Mouse (Mus musculus) embryonic facial prominence, embryonic 12.5 days (tissue): Measurements from ENCODE around the gene Padi3. TPM values are rescaled to one million over a fixed set of nuclear protein-coding genes. Genes with fewer than 3 reads are reported as not detected.

Experiments used
- ATAC-seq: fragments of 200-750 bp; cut with Nextera tagmentation; 2 replicates; pipeline ENCODE4 v1.8.0; 2017; ENCODE audit not compliant: insufficient number of reproducible peaks, insufficient read depth, low FRiP score, low TSS enrichment
- H3K27ac ChIP-seq: fragments of 300-500 bp; sonication (generic); 2 replicates; pipeline ENCODE4 v1.5.1; 2016; ENCODE audit warnings: mild to moderate bottlenecking
- H3K27me3 ChIP-seq: fragments of 300-500 bp; sonication (generic); 2 replicates; pipeline ENCODE4 v1.6.1; 2016; ENCODE audit warnings: mild to moderate bottlenecking, moderate library complexity
- H3K36me3 ChIP-seq: fragments of 300-500 bp; sonication (generic); 2 replicates; pipeline ENCODE4 v1.6.1; 2016; ENCODE audit warnings: mild to moderate bottlenecking
- H3K4me1 ChIP-seq: fragments of 300-500 bp; sonication (generic); 2 replicates; pipeline ENCODE4 v1.6.1; 2016
- H3K4me2 ChIP-seq: fragments of 300-500 bp; sonication (generic); replicated peaks from 2 replicates; pipeline ENCODE4 v1.6.1; 2016; ENCODE audit warnings: mild to moderate bottlenecking, moderate library complexity
- H3K4me3 ChIP-seq: fragments of 300-500 bp; sonication (generic); 2 replicates; pipeline ENCODE4 v1.5.1; 2016; ENCODE audit warnings: mild to moderate bottlenecking
- H3K9ac ChIP-seq: fragments of 300-500 bp; sonication (generic); 2 replicates; pipeline ENCODE4 v1.6.1; 2016; ENCODE audit warnings: mild to moderate bottlenecking, moderate library complexity
- H3K9me3 ChIP-seq: fragments of 300-500 bp; sonication (generic); 2 replicates; pipeline ENCODE4 v1.6.1; 2016; ENCODE audit warnings: mild to moderate bottlenecking, moderate library complexity
- WGBS: fragments of 180-500 bp; shearing (Covaris S2); methylation state at CpG from one replicate; pipeline ENCODE4 v1.1.7; 2016; 5-methylcytosine and 5-hydroxymethylcytosine counted together
- polyA plus RNA-seq: library from polyadenylated mRNA; unstranded; fragments of >200 nt; fragmentation: Nextera tagmentation; extraction: Ambion mirVana; gene quantifications from 2 replicates; pipeline ENCODE4 v1.2.1, GENCODE M21; 2016

Padi3 gene
- polyA plus RNA-seq, 1 experiment from 2014 or later = 0.08 TPM

DNA sequence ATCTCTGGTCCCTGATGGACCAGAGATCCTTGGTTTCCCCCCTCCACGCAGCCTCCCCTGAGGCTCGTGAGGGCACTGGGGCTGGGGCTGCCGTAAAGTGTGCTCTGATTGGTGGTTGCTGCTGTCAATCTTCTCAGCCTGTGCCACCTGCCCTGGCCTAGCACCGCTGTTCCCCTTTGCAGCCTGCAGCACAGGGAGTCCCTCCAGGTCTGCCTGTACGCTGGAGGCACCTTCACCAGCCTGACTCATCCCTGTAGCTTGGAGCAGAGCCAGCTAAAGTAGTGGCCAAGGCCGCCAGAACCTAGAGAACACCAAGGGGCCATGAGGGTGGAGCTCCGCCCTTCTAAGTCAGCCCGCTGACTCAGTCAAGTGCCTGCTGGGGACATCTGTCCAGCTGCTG lies 27.4 kb upstream of the Padi3 start:
- Histone ChIP-seq H3K4me1 (peaks cover 3% of the 10 kb centered on the region; the same call in 1 of the 2 replicates), H3K27me3 (peaks cover 14% of the 10 kb centered on the region; the same call in 1 of the 2 replicates), H3K36me3 (no peaks in the 10 kb centered on the region), H3K4me2 (0 out of 2 replicates have a peak overlapping the region, but pooled peaks have one; percentile 2), H3K4me3 (no peak overlapping the region), H3K9ac (no peak overlapping the region), H3K27ac (no peak overlapping the region), H3K9me3 (no peaks in the 10 kb centered on the region)
- ATAC-seq = no peak
- 24% methylated on average over 8 of the region's 8 CpGs for WGBS

- ATAC-seq = no peak
- Histone ChIP-seq H3K9ac (no peak overlapping the region), H3K4me3 (no peak overlapping the region), H3K36me3 (no peaks in the 10 kb centered on the region), H3K27ac (no peak overlapping the region), H3K4me1 (peaks cover 3% of the 10 kb centered on the region; the same call in 1 of the 2 replicates), H3K9me3 (no peaks in the 10 kb centered on the region), H3K27me3 (peaks cover 14% of the 10 kb centered on the region; the same call in 1 of the 2 replicates), H3K4me2 (no peak overlapping the region)
- 67% methylated on average over 11 of the region's 11 CpGs for WGBS
Observed at GRCm38 (mm10) chr4:140836208-140836866, 25.9 kb upstream of the Padi3 start.

DNA sequence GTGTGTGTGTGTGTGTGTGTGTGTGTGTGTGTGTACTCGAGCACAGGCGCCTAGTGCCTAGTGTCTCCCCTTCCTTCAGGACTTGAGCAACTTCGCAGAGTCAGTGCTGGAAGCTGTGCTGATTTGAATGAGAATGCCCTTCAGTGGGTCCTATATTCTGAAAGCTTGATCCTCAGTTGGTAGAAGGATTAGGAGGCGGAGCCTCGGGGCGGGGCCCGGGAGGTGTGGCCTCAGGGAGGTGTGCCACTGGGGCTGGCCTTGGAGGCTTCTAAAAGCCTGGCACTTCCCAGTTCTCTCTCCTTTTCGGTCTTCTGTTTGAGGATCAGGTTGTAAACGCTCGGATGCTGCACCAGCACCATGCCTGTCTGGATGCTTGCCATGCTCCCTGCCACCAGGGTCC lies 25.2 kb upstream of the Padi3 start:
- H3K4me1 ChIP-seq = peaks cover 3% of the 10 kb centered on the region; the same call in 1 of the 2 replicates
- WGBS = 6% methylated on average over 10 of the region's 10 CpGs
- no peak overlapping the region for H3K9ac ChIP-seq
- peaks cover 14% of the 10 kb centered on the region; the same call in 1 of the 2 replicates for H3K27me3 ChIP-seq
- H3K36me3 ChIP-seq = no peaks in the 10 kb centered on the region
- H3K27ac ChIP-seq = no peak overlapping the region
- no peak overlapping the region for H3K4me2 ChIP-seq
- H3K4me3 ChIP-seq = no peak overlapping the region
- H3K9me3 ChIP-seq = no peaks in the 10 kb centered on the region
- 0 out of 2 replicates have a peak, but pooled peaks have one; percentile 62 for ATAC-seq

DNA sequence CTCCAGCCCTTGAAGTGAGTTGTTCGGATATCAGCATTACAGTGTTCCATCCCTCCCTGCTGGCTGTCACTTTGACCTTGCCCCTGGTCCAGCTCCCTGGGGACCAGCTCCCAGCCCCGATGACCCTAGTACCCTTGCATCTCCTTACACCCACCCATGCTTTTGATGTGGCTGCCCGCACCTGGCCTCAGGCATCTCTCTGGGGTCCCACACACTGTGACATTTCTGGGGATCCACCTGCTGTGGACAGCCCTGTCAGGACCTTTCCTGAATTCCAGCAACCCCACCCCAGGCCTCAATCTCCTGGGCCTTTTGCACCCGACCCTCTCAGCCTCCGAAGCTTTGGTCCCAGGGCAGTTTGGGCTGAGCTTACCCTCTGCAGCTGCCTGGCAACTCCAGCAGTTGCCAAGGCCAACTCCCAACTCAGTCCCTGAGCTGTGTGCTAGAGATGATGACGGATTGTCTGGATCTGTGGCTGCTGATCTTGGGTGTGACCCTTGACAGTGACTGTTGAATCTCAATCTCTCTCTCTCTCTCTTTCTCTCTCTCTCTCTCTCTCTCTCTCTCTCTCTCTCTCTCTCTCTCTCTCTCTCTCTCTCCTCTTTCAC lies 24.0 kb upstream of the Padi3 start:
- Histone ChIP-seq H3K4me2 (no peak overlapping the region), H3K9me3 (no peaks in the 10 kb centered on the region), H3K4me3 (no peak overlapping the region), H3K27me3 (peaks cover 14% of the 10 kb centered on the region; the same call in 1 of the 2 replicates), H3K4me1 (peaks cover 3% of the 10 kb centered on the region; the same call in 1 of the 2 replicates), H3K27ac (no peak overlapping the region), H3K9ac (no peak overlapping the region), H3K36me3 (no peaks in the 10 kb centered on the region)
- no peak for ATAC-seq
- 55% methylated on average over 6 of the region's 6 CpGs for WGBS

DNA sequence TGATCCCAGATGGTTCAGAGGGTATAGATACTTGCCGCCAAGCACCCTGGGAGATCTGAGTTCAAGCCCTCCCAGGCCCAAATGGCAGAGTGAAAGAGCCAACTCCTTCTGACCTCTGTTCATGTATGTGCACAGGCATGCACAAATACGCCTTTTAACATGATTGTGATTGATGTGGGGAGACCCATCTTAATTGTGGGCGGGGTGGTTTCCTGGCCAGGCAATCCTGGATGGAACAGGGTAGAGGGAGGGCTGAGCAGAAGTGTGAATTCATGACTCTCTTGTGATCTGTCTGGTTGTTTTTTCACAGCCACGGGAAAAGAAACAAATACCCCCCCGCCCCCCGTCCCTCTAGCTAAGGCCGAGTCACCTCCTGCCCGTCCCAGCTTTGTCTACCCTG lies 22.4 kb upstream of the Padi3 start:
- Histone ChIP-seq H3K27ac (no peak overlapping the region), H3K9me3 (no peaks in the 10 kb centered on the region), H3K36me3 (no peaks in the 10 kb centered on the region), H3K4me1 (peaks cover 3% of the 10 kb centered on the region; the same call in 1 of the 2 replicates), H3K4me3 (no peak overlapping the region), H3K4me2 (no peak overlapping the region), H3K9ac (no peak overlapping the region), H3K27me3 (peaks cover 14% of the 10 kb centered on the region; the same call in 1 of the 2 replicates)
- 56% methylated on average over 8 of the region's 8 CpGs for WGBS
- no peak for ATAC-seq

GRCm38 (mm10) chr4:140831808-140832207 lies 21.4 kb upstream of the Padi3 start:
- no peak overlapping the region for H3K27ac ChIP-seq
- ATAC-seq = no peak
- H3K9me3 ChIP-seq = no peaks in the 10 kb centered on the region
- 86% methylated on average over 4 of the region's 4 CpGs for WGBS
- H3K4me1 ChIP-seq = peaks cover 3% of the 10 kb centered on the region; the same call in 1 of the 2 replicates
- H3K27me3 ChIP-seq = peaks cover 14% of the 10 kb centered on the region; the same call in 1 of the 2 replicates
- H3K4me3 ChIP-seq = no peak overlapping the region
- no peak overlapping the region for H3K9ac ChIP-seq
- H3K4me2 ChIP-seq = no peak overlapping the region
- H3K36me3 ChIP-seq = no peaks in the 10 kb centered on the region

- H3K4me3 ChIP-seq = no peak overlapping the region
- no peak overlapping the region for H3K27ac ChIP-seq
- H3K27me3 ChIP-seq = no peaks in the 10 kb centered on the region
- H3K4me1 ChIP-seq = no peaks in the 10 kb centered on the region
- H3K9ac ChIP-seq = no peak overlapping the region
- H3K4me2 ChIP-seq = no peak overlapping the region
- H3K9me3 ChIP-seq = peaks cover 21% of the 10 kb centered on the region; the same call in 1 of the 2 replicates
- WGBS = 51% methylated on average over 3 of the region's 3 CpGs
- no peak for ATAC-seq
- H3K36me3 ChIP-seq = no peaks in the 10 kb centered on the region
Observed at GRCm38 (mm10) chr4:140827237-140827636, 16.8 kb upstream of the Padi3 start.

DNA sequence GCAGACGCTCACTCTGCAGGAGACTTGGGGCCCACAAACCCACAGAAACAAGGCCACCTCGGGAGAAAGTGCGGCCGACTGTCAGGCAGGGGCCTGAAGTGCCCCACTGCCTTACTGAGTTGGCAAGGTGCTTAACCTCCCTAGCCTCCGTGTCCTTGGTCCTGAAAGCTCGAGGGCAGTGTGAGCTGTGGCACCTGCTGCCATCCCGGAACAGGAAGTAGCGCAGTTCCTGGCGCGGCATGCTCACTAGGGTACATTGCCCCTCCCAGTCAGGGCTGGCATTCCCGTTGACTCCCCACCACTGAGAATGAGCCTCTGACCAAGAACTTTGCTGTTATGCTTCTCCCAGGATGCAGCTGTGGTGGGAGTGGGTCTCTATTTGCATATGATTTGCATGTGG lies 15.5 kb upstream of the Padi3 start:
- Histone ChIP-seq H3K9me3 (peaks cover 21% of the 10 kb centered on the region; the same call in 1 of the 2 replicates), H3K9ac (no peak overlapping the region), H3K4me2 (no peak overlapping the region), H3K27me3 (no peaks in the 10 kb centered on the region), H3K4me3 (no peak overlapping the region), H3K36me3 (no peaks in the 10 kb centered on the region), H3K4me1 (no peaks in the 10 kb centered on the region), H3K27ac (no peak overlapping the region)
- no peak for ATAC-seq
- 54% methylated on average over 11 of the region's 11 CpGs for WGBS

GRCm38 (mm10) chr4:140821988-140822387 lies 11.5 kb upstream of the Padi3 start:
- no peak overlapping the region for H3K9ac ChIP-seq
- no peaks in the 10 kb centered on the region for H3K4me1 ChIP-seq
- WGBS = 71% methylated on average over 5 of the region's 5 CpGs
- H3K4me3 ChIP-seq = no peak overlapping the region
- H3K36me3 ChIP-seq = no peaks in the 10 kb centered on the region
- no peak overlapping the region for H3K27ac ChIP-seq
- H3K27me3 ChIP-seq = no peaks in the 10 kb centered on the region
- no peak overlapping the region for H3K4me2 ChIP-seq
- H3K9me3 ChIP-seq = peaks cover 21% of the 10 kb centered on the region; the same call in 1 of the 2 replicates
- ATAC-seq = no peak

- H3K4me2 ChIP-seq = no peak overlapping the region
- H3K9me3 ChIP-seq = peaks cover 2% of the 10 kb centered on the region; the same call in 1 of the 2 replicates
- no peak overlapping the region for H3K9ac ChIP-seq
- peaks cover 30% of the 10 kb centered on the region for H3K4me1 ChIP-seq
- H3K4me3 ChIP-seq = no peak overlapping the region
- H3K36me3 ChIP-seq = no peaks in the 10 kb centered on the region
- ATAC-seq = no peak
- H3K27ac ChIP-seq = no peak overlapping the region
- no peaks in the 10 kb centered on the region for H3K27me3 ChIP-seq
- WGBS = 89% methylated on average over 8 of the region's 8 CpGs
Observed at GRCm38 (mm10) chr4:140817413-140817812, 7.0 kb upstream of the Padi3 start.

GRCm38 (mm10) chr4:140815996-140816917 lies 5.8 kb upstream of the Padi3 start:
- H3K27me3 ChIP-seq = no peaks in the 10 kb centered on the region
- peaks cover 33% of the 10 kb centered on the region for H3K4me1 ChIP-seq
- H3K36me3 ChIP-seq = no peaks in the 10 kb centered on the region
- 48% methylated on average over 10 of the region's 10 CpGs for WGBS
- ATAC-seq = no peak
- no peak overlapping the region for H3K27ac ChIP-seq
- no peak overlapping the region for H3K4me2 ChIP-seq
- H3K9me3 ChIP-seq = no peaks in the 10 kb centered on the region
- H3K4me3 ChIP-seq = no peak overlapping the region
- no peak overlapping the region for H3K9ac ChIP-seq
